In genomic region chr10:125072401-125072800, GRCm38 (mm10) we compare ENCODE assay signal across 34 mouse cellular contexts.
"Had no signal": no experiment of that assay in that cellular context is flagged by ENCODE, and none has a peak within 500 bp of the region (broad histone marks: within the 10 kb centered on the region; RNA-seq: fewer than 3 reads in every experiment).

No protein-coding gene starts in this region.

- H3K4me2 ChIP-seq: heart, embryonic 11.5 days; heart, embryonic 12.5 days; heart, embryonic 13.5 days; heart, embryonic 15.5 days; hindbrain, embryonic 12.5 days; hindbrain, embryonic 13.5 days; hindbrain, embryonic 14.5 days; hindbrain, embryonic 15.5 days; intestine, embryonic 15.5 days had no signal

- H3K36me3 ChIP-seq: heart, embryonic 12.5 days; heart, embryonic 13.5 days; heart, embryonic 15.5 days; hindbrain, embryonic 10.5 days; hindbrain, embryonic 12.5 days; hindbrain, embryonic 13.5 days; hindbrain, embryonic 15.5 days; intestine, embryonic 15.5 days had no signal

- H3K4me1 ChIP-seq: heart, embryonic 12.5 days; heart, embryonic 13.5 days; heart, embryonic 15.5 days; hindbrain, embryonic 10.5 days; hindbrain, embryonic 12.5 days; hindbrain, embryonic 13.5 days; hindbrain, embryonic 15.5 days; intestine, embryonic 15.5 days had no signal

- ATAC-seq: hindbrain, embryonic 16.5 days; hindbrain, postnatal 0 days; inflammation-experienced regulatory T-cells, adult 6 months; intestine, embryonic 15.5 days; intestine, embryonic 16.5 days; intestine, postnatal 0 days had no signal

- H3K9me3 ChIP-seq: heart, embryonic 12.5 days; heart, embryonic 13.5 days; heart, embryonic 15.5 days; hindbrain, embryonic 10.5 days; hindbrain, embryonic 12.5 days; hindbrain, embryonic 13.5 days; hindbrain, embryonic 15.5 days; intestine, embryonic 15.5 days had no signal

- H3K9ac ChIP-seq: heart, embryonic 12.5 days; heart, embryonic 13.5 days; heart, embryonic 15.5 days; hindbrain, embryonic 12.5 days; hindbrain, embryonic 13.5 days; hindbrain, embryonic 14.5 days; hindbrain, embryonic 15.5 days; intestine, embryonic 15.5 days had no signal

- H3K27ac ChIP-seq: heart, embryonic 13.5 days; heart, embryonic 15.5 days; hindbrain, embryonic 10.5 days; hindbrain, embryonic 12.5 days; hindbrain, embryonic 13.5 days; hindbrain, embryonic 14.5 days; hindbrain, embryonic 15.5 days; hindbrain, postnatal 0 days; intestine, embryonic 15.5 days; kidney, postnatal 0 days; layer of hippocampus, adult 2 months; left cerebral cortex, adult 2 months had no signal

- H3K27me3 ChIP-seq: heart, embryonic 12.5 days; heart, embryonic 13.5 days; heart, embryonic 15.5 days; hindbrain, embryonic 12.5 days; hindbrain, embryonic 13.5 days; hindbrain, embryonic 15.5 days; intestine, embryonic 15.5 days had no signal

- DNase-seq: heart, postnatal 10 days; heart, postnatal 14 days; heart, postnatal 36 days; heart, postnatal 4 days; kidney, adult 11 months; kidney, adult 18-20 months; kidney, adult 2 months; kidney, adult 8-10 months; kidney, adult 9 months; kidney, postnatal 10 days; kidney, postnatal 14 days; kidney, postnatal 25 days; kidney, postnatal 36 days; kidney, postnatal 4 days; layer of hippocampus, adult 9-11 months; layer of hippocampus, postnatal 36 days had no signal

- H3K4me3 ChIP-seq: heart, embryonic 12.5 days; heart, embryonic 13.5 days; heart, embryonic 15.5 days; hindbrain, embryonic 10.5 days; hindbrain, embryonic 12.5 days; hindbrain, embryonic 13.5 days; hindbrain, embryonic 15.5 days; intestine, embryonic 15.5 days; layer of hippocampus, adult 2 months; left cerebral cortex, adult 2 months had no signal
